In the genomic region with DNA sequence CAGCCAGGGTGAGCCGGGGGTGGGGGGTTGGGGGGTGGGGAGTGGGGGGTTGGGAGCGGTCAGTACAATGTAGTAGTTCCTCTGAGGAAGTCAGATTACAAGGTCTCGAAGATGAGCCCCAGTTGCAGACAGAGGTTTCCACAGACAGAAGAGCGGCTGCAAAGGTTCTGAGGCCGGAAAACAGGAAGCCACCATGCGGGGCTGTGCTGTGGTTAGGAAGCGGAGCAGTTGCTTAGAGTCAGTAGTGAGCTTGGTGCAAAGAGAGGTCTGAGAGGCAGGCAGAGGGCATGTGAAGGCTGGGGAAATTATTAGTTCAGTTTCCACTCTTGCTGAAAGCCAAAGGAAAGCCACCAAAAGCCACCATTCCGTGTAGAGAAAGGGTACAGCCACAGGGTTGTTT, we compare ENCODE assay signal across 11 mouse cellular contexts.
A peak's percentile ranks its signal among the peaks of the same experiment; 100 is the strongest.
DNase-seq lines count a peak whose midpoint lies in the region; TF ChIP-seq lines count a peak whose summit lies in the region.
"Had no signal": no experiment of that assay in that cellular context is flagged by ENCODE, and none has a peak within 500 bp of the region (broad histone marks: within the 10 kb centered on the region; RNA-seq: fewer than 3 reads in every experiment).

No protein-coding gene starts in this region.

- H3K4me3 ChIP-seq in layer of hippocampus, adult 2 months = no peak overlapping the region
- H3K4me3 ChIP-seq: erythroblast, embryonic 14.5 days; myocyte had no signal

- peak; percentile 14 to 25 for DNase-seq in spleen, postnatal 36 days (ENCODE audit: low spot score in 2 of 2)
- no peak for DNase-seq in spleen, adult 12 weeks (ENCODE audit: low spot score)
- peak; percentile 51 for DNase-seq in induced T-regulatory cell, adult 2 months (ENCODE audit: low read depth)
- DNase-seq in natural killer cell, adult 2 months (ENCODE audit: low spot score in 2 of 2) = peak; percentile 14 to 22
- no peak for DNase-seq in right cerebral cortex, postnatal 25 days
- DNase-seq in urinary bladder, postnatal 4 days (ENCODE audit: low spot score in 2 of 2) = no peak
- DNase-seq in layer of hippocampus, adult 2 months (ENCODE audit: low spot score in 2 of 2) = no peak
- DNase-seq: kidney, adult 11 months had no signal

- no peak overlapping the region for H3K27ac ChIP-seq in layer of hippocampus, adult 2 months
- H3K27ac ChIP-seq: macrophage had no signal

- TF ChIP-seq CTCF in layer of hippocampus, adult 2 months (conservative IDR thresholded peaks at IDR 0.05) = no peak

Comparison
In these comparisons a context has a peak if more than half of its experiments do, and no peak if none do; other contexts are left out.
1. DNase-seq: peak in spleen, postnatal 36 days (2 of 2), induced T-regulatory cell, adult 2 months (single experiment) and natural killer cell, adult 2 months (2 of 2); none in spleen, adult 12 weeks (single experiment), right cerebral cortex, postnatal 25 days (single experiment), urinary bladder, postnatal 4 days (0 of 2) and layer of hippocampus, adult 2 months (0 of 2).